Mouse (Mus musculus): ENCODE data around the gene Bax.
"Not testable (repeated sequence)": the region's sequence is repeated elsewhere in the genome, so short reads cannot be mapped to it uniquely, and the experiment has no call there.

Bax gene

DNA sequence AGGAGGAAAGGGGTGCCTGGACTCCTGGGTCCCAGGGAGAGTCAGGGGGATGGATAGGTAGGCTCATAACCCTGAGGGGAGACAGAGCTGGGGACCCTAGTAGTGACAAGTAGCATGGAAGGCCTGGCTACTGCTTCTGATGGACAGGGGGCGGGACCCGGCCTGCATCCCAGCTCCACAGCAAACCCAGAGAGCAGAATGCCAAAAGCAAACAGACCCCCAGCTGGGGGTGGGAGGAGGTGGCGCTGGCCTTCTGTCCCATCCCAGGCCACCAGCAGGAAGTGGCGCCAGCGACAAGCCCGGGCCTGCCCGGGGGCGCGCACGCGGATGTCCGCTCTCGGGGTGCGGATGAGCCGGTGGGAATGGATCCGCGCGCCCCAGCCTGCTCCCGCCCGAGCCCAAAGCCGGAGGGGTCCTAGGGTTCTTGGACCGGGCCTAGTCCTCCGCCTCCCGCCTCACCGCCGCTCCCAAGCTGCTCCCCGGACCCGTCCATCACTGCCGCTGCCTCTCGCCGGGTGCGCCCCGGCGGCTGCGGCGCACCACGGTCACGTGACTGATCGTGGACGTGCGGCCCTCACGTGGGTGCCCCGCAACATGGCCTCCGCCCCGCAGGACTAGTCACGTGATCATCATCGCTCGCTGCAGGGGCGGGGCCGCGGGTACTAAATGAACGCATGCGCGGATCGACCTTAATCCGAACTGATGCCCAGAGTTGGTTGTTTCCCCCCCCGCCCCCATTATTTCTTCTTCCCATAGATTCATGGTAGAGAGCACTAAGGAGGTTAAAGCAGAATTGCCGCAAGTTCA is at the start of gene Bax:
TSS of gene Bax (minus strand) at position 616 of the 807 bp plus-strand sequence.
- peak; percentile 96 for DNase-seq (ENCODE audit: low read depth, low spot score)

DNA sequence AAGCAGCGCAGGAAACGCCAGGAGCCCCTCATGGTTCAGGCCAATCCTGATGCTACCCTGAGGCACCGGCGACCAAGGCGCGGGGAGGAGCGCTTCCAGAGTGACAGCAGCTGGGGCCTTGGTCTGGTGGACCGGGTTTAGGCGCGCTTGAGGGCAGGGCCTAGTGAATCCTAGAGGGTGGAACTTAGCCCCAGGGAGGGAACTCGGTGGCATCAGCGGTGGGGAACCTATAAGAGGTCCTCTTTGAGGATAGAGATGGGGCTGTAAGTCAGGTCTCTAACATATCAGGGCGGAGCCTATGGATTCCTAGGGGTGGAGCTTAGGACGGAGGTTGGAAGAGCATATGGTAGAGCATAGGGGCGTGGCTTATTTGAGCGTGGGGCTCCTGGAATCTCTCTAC is 48.7 kb upstream of the Bax start:
- DNase-seq (ENCODE audit: low read depth, low spot score), result no peak

DNA sequence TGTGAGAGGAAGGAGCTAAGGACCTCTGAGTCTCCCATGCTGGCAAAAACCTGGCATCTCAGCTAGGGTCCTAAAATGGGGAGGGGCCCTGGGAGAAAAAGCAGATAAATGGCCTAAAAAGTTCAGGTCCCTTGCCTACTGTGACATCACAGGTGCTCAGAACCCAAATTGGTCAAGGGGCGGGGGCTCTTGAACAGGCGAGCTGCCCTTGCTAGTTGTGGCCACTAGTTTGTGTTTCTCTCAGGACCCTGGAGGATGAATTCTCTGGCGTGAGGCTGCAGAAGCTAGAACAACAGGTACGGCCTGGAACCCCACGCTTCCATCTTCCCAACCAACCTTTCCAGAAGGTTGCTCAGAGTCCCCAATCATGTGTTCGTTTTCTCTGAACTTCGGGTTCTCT is 47.7 kb upstream of the Bax start:
- DNase-seq (ENCODE audit: low read depth, low spot score), result no peak

GRCm38 (mm10) chr7:45509912-45510787 is 43.5 kb upstream of the Bax start, which contains the start of gene Nucb1:
Nucb1 (minus strand) TSS chr7:45510406.
- DNase-seq (ENCODE audit: low read depth, low spot score), result peak; percentile 73

DNA sequence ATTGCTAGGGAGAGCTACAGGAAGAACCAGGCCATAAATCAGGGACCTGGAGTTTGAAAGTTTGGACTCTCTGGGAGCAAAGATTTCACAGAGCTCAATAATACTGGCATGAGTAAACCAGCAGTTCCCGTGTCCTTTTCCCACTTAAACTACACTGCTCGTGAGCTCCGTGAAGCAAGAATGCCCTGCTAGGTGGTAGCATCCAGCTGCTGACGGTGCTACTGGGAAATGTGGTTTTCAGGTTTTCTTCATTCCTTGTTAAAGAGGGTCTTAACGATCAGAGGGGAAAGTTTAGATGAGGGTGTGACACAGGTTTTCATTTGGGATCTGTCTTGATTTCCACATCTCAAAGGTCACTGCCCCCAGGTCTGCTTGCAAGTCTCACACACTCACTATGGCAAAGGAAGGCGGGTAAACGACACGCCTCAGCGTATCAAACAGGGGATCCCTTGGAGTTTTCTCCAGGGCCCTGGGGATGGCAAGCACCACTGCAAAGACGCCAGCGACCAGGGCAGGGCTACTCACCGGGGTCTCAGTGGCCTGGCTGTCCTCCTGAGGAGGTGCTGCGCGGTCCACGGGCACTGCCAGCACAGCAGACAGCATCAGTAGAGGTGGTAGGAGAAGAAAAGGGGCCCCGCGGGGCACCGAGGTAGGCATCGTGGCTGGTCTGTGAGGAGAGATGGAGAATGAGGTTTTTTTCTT is 42.6 kb upstream of the Bax start:
- DNase-seq (ENCODE audit: low read depth, low spot score), result no peak

GRCm38 (mm10) chr7:45508561-45508960 is 41.9 kb upstream of the Bax start:
- DNase-seq (ENCODE audit: low read depth, low spot score), result no peak

GRCm38 (mm10) chr7:45507583-45507982 is 40.9 kb upstream of the Bax start:
- DNase-seq (ENCODE audit: low read depth, low spot score), result no peak

- DNase-seq (ENCODE audit: low read depth, low spot score), result no peak
Observed at GRCm38 (mm10) chr7:45498427-45498826, 31.7 kb upstream of the Bax start.

GRCm38 (mm10) chr7:45494548-45494947 is 27.9 kb upstream of the Bax start:
- DNase-seq (ENCODE audit: low read depth, low spot score), result no peak

GRCm38 (mm10) chr7:45492951-45493350 is 26.3 kb upstream of the Bax start:
- no peak for DNase-seq (ENCODE audit: low read depth, low spot score)

- no peak for DNase-seq (ENCODE audit: low read depth, low spot score)
Observed at GRCm38 (mm10) chr7:45492225-45492844, 25.6 kb upstream of the Bax start.

GRCm38 (mm10) chr7:45491264-45491663 is 24.6 kb upstream of the Bax start:
- DNase-seq (ENCODE audit: low read depth, low spot score), result no peak

GRCm38 (mm10) chr7:45490822-45491221 is 24.1 kb upstream of the Bax start:
- DNase-seq (ENCODE audit: low read depth, low spot score), result no peak

- DNase-seq (ENCODE audit: low read depth, low spot score), result no peak
Observed at GRCm38 (mm10) chr7:45489578-45489977, 22.9 kb upstream of the Bax start.

DNA sequence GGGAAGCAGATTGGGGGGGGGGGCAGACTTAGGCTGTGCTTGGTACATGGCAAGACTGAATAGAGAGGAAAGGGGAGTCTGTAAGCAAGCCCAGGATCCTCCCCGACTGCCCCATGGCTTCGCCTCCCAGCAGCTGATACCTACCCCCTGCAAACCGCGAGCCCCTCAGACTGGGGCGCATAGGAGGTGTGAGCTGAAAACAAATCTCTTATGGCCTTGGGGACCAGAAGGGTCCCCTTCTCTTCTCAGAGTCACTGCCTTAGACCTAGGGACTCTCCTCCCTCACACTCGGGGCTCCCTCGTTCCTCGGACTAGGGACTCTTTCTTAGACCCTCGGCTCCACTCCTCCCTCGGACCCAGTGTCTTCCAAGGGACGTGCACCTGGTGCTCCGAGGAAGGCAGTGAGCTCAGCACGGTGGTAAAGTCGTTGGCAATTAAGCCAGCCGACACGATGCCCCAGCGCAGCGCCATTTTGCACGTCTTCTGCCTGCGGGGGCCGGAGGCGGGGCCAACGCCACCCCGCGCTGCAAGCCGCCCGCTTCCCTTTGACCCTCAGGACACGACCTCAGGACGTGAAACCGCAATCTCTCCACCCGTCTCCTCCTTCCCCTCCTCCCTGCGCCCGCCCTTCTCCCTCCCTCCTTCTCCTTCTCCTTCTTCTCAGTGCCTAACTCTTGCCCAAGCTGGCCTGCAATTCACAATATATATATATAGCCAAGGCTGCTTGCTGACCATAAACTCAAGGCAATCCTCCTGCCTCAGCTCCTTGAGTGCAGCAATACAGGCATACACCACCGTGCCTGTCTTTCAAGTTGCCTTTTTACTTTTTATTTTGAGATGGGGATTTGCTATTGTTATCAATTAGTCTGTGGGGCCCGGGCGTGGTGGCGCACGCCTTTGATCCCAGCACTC is 21.9 kb upstream of the Bax start, which contains the start of gene Dhdh:
TSS of gene Dhdh (minus strand) at position 513 of the 912 bp plus-strand sequence.
- no peak for DNase-seq (ENCODE audit: low read depth, low spot score)

GRCm38 (mm10) chr7:45487861-45488292 is 21.2 kb upstream of the Bax start:
- DNase-seq (ENCODE audit: low read depth, low spot score), result no peak

DNA sequence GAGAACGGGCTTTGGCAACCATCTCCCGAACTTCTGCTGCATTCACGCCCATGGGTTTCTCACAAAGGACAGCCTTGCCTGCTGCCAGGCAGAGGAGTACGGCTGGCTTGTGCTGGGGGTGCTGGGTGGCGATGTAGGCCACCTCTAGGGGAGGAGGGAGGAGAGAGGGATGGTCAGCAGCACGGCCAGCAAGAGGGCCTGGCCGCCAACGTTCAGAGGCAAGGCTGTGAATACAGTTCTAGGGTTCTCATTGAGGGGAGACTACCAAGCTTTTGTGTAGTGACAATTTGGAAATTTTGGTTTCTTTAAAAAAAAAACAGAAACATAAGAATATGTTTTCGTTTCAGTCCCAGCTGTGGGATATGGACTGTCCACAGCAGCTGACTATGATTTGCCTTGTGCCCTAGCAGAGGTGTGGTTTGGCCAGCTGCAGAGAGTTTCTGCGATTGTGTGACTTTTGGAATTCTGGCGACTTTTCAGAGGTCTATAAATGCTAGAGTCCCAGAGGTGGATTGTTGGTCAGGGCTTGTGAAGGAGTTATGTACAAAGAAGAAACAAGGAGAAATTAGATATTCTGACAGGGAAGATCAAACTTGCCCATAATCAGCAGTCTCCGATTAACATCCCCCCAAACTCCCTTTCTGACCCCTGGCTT is 20.2 kb upstream of the Bax start, which contains the start of gene Gm45808:
TSS of gene Gm45808 (minus strand) at position 51 of the 655 bp plus-strand sequence.
- no peak for DNase-seq (ENCODE audit: low read depth, low spot score)

- DNase-seq (ENCODE audit: low read depth, low spot score), result no peak
Observed at GRCm38 (mm10) chr7:45486158-45486557, 19.5 kb upstream of the Bax start.

DNA sequence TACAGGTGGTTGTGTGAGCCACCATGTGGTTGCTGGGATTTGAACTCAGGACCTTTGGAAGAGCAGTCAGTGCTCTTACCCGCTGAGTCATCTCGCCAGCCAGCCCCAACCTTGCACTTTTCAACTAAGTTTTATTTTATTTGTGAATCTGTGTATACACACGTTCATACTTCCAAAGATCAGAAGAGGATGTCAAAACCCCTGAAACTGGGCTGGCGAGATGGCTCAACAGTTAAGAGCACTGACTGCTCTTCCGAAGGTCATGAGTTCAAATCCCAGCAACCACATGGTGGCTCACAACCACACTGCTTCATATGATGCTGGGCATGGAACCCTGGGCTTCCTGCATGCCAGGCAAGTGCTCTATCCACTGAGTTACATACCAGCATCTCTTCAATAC is 18.3 kb upstream of the Bax start:
- DNase-seq (ENCODE audit: low read depth, low spot score), result not testable (repeated sequence)

DNA sequence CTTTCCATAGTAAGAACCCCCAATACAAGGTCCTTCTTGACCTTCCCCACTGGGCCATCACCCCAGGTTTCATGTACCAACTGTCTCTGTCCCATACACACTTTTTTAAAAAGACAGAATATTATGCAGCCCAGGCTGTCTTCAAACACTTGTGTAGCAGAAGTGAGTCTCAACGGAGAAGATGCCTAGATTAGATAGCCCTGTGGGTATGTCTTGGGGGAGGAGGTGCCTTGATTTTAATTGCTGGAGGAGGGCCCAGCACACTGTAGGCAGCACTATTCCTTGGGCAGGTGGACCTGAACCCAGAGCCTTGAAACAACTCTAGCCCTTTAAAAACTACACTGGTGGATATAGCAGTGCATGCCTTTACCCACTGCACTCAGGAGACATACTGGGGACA is 15.5 kb upstream of the Bax start:
- no peak for DNase-seq (ENCODE audit: low read depth, low spot score)
